Mouse (Mus musculus) skeletal muscle tissue, postnatal 0 days (tissue): Measurements from ENCODE around the gene Guf1. TPM values are rescaled to one million over a fixed set of nuclear protein-coding genes. Genes with fewer than 3 reads are reported as not detected.

Experiments used
- polyA plus RNA-seq: library from polyadenylated mRNA; unstranded; fragments of >200 nt; fragmentation: Nextera tagmentation; extraction: Ambion mirVana; gene quantifications from 2 replicates; pipeline ENCODE4 v1.2.1, GENCODE M21; 2015

Guf1 gene
- polyA plus RNA-seq = 27.5 and 29.4 TPM in 2 replicates

GRCm38 (mm10) chr5:69556628-69557403, at the start of gene Guf1:
Gene Guf1, plus strand, starts transcription at chr5:69556923.

GRCm38 (mm10) chr5:69542489-69542888, 14.2 kb upstream of the Guf1 start, which contains the start of gene Yipf7:
Gene Yipf7, minus strand, starts transcription at chr5:69542648.

GRCm38 (mm10) chr5:69591640-69592461, 35.1 kb downstream of the Guf1 start, which contains the start of gene Gnpda2:
Gene Gnpda2, minus strand, starts transcription at chr5:69592340.

Other genes with a start within 250 kb of the Guf1 start
- 0.24 and 0.28 TPM in 2 replicates for gene Kctd8, start 215.2 kb upstream of the Guf1 start, polyA plus RNA-seq
- gene Yipf7, start 14.3 kb upstream of the Guf1 start, polyA plus RNA-seq = 59.5 and 77.1 TPM in 2 replicates
- gene Gnpda2, start 35.4 kb downstream of the Guf1 start, polyA plus RNA-seq = 26.0 and 28.0 TPM in 2 replicates